Mouse (Mus musculus) adipocyte (in vitro differentiated cells): ENCODE data around the gene Pou2f3.

Source experiments
- DNase-seq: peaks from one replicate; pipeline ENCODE4 v3.0.0-alpha.2; 2016; ENCODE audit warnings: low spot score

Pou2f3 gene

GRCm38 (mm10) chr9:43231805-43232204 lies 21.6 kb upstream of the Pou2f3 start:
- peak; percentile 21 for DNase-seq

GRCm38 (mm10) chr9:43230886-43231285 lies 20.7 kb upstream of the Pou2f3 start:
- DNase-seq, result no peak

- no peak for DNase-seq
Observed at GRCm38 (mm10) chr9:43229962-43230361, 19.8 kb upstream of the Pou2f3 start.

- DNase-seq, result no peak
Observed at GRCm38 (mm10) chr9:43229398-43229895, 19.3 kb upstream of the Pou2f3 start.

- peak; percentile 53 for DNase-seq
Observed at GRCm38 (mm10) chr9:43228745-43229144, 18.6 kb upstream of the Pou2f3 start.

- peak; percentile 83 for DNase-seq
Observed at GRCm38 (mm10) chr9:43227626-43228025, 17.5 kb upstream of the Pou2f3 start.

- no peak for DNase-seq
Observed at GRCm38 (mm10) chr9:43226573-43227160, 16.5 kb upstream of the Pou2f3 start.

GRCm38 (mm10) chr9:43225481-43225880 lies 15.3 kb upstream of the Pou2f3 start:
- DNase-seq, result no peak

GRCm38 (mm10) chr9:43224771-43225355 lies 14.7 kb upstream of the Pou2f3 start:
- DNase-seq, result no peak

GRCm38 (mm10) chr9:43222429-43222715 lies 12.2 kb upstream of the Pou2f3 start:
- no peak for DNase-seq

GRCm38 (mm10) chr9:43221643-43222428 lies 11.7 kb upstream of the Pou2f3 start:
- DNase-seq, result peak; percentile 89

- DNase-seq, result peak; percentile 65
Observed at GRCm38 (mm10) chr9:43210771-43211450, 742 bp upstream of the Pou2f3 start.

- DNase-seq, result no peak
Observed at GRCm38 (mm10) chr9:43206022-43206390, 4.2 kb downstream of the Pou2f3 start.

GRCm38 (mm10) chr9:43205343-43206021 lies 4.7 kb downstream of the Pou2f3 start:
- DNase-seq, result no peak

GRCm38 (mm10) chr9:43200212-43200611 lies 10.0 kb downstream of the Pou2f3 start:
- DNase-seq, result no peak

GRCm38 (mm10) chr9:43194001-43194400 lies 16.2 kb downstream of the Pou2f3 start:
- DNase-seq, result no peak

- DNase-seq, result no peak
Observed at GRCm38 (mm10) chr9:43191561-43191960, 18.6 kb downstream of the Pou2f3 start.

GRCm38 (mm10) chr9:43189021-43189356 lies 21.2 kb downstream of the Pou2f3 start:
- no peak for DNase-seq

- DNase-seq, result no peak
Observed at GRCm38 (mm10) chr9:43188309-43189020, 21.7 kb downstream of the Pou2f3 start.

- DNase-seq, result peak; percentile 4
Observed at GRCm38 (mm10) chr9:43179614-43180013, 30.6 kb downstream of the Pou2f3 start.

- no peak for DNase-seq
Observed at GRCm38 (mm10) chr9:43178172-43178571, 32.0 kb downstream of the Pou2f3 start.

- no peak for DNase-seq
Observed at GRCm38 (mm10) chr9:43167081-43167480, 43.1 kb downstream of the Pou2f3 start.
